In the genomic region with DNA sequence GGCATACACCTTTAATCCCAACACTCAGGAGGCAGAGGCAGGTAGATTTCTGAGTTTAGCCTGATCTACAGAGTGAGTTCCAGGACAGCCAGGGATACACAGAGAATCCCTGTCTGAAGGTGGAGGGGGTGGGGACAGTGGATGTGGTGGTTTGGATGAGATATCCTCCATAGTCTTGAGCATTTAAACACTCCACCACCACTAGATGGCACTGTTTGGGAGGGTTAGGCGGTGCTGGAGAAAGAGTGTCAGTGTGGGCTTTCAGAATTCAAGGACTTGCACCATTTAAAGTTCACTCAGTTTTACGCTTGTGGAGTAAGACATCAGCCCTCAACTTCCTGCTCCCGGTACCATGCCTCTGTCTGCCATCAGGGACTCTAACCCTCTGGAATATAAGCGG, we compare ENCODE assay signal across 17 mouse cellular contexts. TPM values are rescaled to one million over a fixed set of nuclear protein-coding genes. Genes with fewer than 3 reads are reported as not detected.
DNase-seq lines count a peak whose midpoint lies in the region; ATAC-seq and TF ChIP-seq lines count a peak whose summit lies in the region.
"Had no signal": no experiment of that assay in that cellular context is flagged by ENCODE, and none has a peak within 500 bp of the region (broad histone marks: within the 10 kb centered on the region; RNA-seq: fewer than 3 reads in every experiment).

No protein-coding gene starts in this region.

- H3K9me3 ChIP-seq in heart, postnatal 0 days (replicated peaks; ENCODE audit: control insufficient read depth, low read length), result 0 out of 2 replicates have a peak, but pooled peaks cover 4% of the 10 kb centered on the region
- no peaks in the 10 kb centered on the region for H3K9me3 ChIP-seq in lung, embryonic 14.5 days (ENCODE audit: low read depth, low read length)
- H3K9me3 ChIP-seq in MEL (replicated peaks; ENCODE audit: insufficient read depth, low read length), result no peaks in the 10 kb centered on the region
- no peaks in the 10 kb centered on the region for H3K9me3 ChIP-seq in midbrain, embryonic 15.5 days
- H3K9me3 ChIP-seq in heart, embryonic 11.5 days (replicated peaks; ENCODE audit: control insufficient read depth, low read length), result 0 out of 2 replicates have a peak, but pooled peaks cover 3% of the 10 kb centered on the region
- H3K9me3 ChIP-seq: limb, embryonic 15.5 days; neural tube, embryonic 15.5 days had no signal

- no peak overlapping the region for H3K9ac ChIP-seq in heart, postnatal 0 days (replicated peaks; ENCODE audit: low read depth, low read length)
- H3K9ac ChIP-seq in lung, embryonic 14.5 days, result no peak overlapping the region
- no peak overlapping the region for H3K9ac ChIP-seq in MEL (ENCODE audit: control insufficient read depth, low read depth, low read length, poor library complexity, severe bottlenecking)
- H3K9ac ChIP-seq in midbrain, embryonic 15.5 days, result no peak overlapping the region
- H3K9ac ChIP-seq in heart, embryonic 11.5 days (ENCODE audit: low read depth, low read length), result no peak overlapping the region
- H3K9ac ChIP-seq: embryonic facial prominence, embryonic 13.5 days; limb, embryonic 15.5 days; neural tube, embryonic 15.5 days had no signal

- no peak for DNase-seq in heart, postnatal 0 days (ENCODE audit: low spot score)
- DNase-seq in heart, adult 8-10 months (ENCODE audit: low spot score), result no peak
- DNase-seq in lung, embryonic 14.5 days, result no peak
- no peak for DNase-seq in lung, postnatal 14 days
- DNase-seq in MEL (ENCODE audit: low read depth, low spot score), result peak; percentile 64
- peak; percentile 45 for DNase-seq in splenic B cell, adult 2 months (ENCODE audit: low read depth, low spot score)
- DNase-seq: cerebellum, adult 11 months; heart, adult 18-20 months; kidney, postnatal 36 days; retina, postnatal 1 day had no signal

- no peak overlapping the region for H3K4me2 ChIP-seq in heart, postnatal 0 days (ENCODE audit: low read depth, low read length)
- no peak overlapping the region for H3K4me2 ChIP-seq in lung, embryonic 14.5 days
- H3K4me2 ChIP-seq in midbrain, embryonic 15.5 days, result no peak overlapping the region
- no peak overlapping the region for H3K4me2 ChIP-seq in heart, embryonic 11.5 days
- H3K4me2 ChIP-seq: embryonic facial prominence, embryonic 13.5 days; limb, embryonic 15.5 days; neural tube, embryonic 15.5 days had no signal

- no peaks in the 10 kb centered on the region for H3K27me3 ChIP-seq in heart, postnatal 0 days (ENCODE audit: control insufficient read depth, insufficient read depth, low read length)
- H3K27me3 ChIP-seq in lung, embryonic 14.5 days (ENCODE audit: insufficient read depth, low read length), result no peaks in the 10 kb centered on the region
- H3K27me3 ChIP-seq in MEL (ENCODE audit: control insufficient read depth in 1 of 2, insufficient read depth in 2 of 2, low read length in 2 of 2), result no peaks in the 10 kb centered on the region
- no peaks in the 10 kb centered on the region; the same call in 1 of the 2 replicates for H3K27me3 ChIP-seq in splenic B cell, adult 2 months (ENCODE audit: control insufficient read depth, insufficient read depth, low read length, poor library complexity, severe bottlenecking)
- no peaks in the 10 kb centered on the region for H3K27me3 ChIP-seq in midbrain, embryonic 15.5 days (replicated peaks)
- H3K27me3 ChIP-seq in heart, embryonic 11.5 days (ENCODE audit: control insufficient read depth, insufficient read depth, low read length), result no peaks in the 10 kb centered on the region
- H3K27me3 ChIP-seq: embryonic facial prominence, embryonic 13.5 days; limb, embryonic 15.5 days; neural tube, embryonic 15.5 days had no signal

- no peak overlapping the region for H3K27ac ChIP-seq in heart, postnatal 0 days (ENCODE audit: low read depth)
- no peak overlapping the region for H3K27ac ChIP-seq in lung, embryonic 14.5 days (ENCODE audit: low read depth)
- no peak overlapping the region for H3K27ac ChIP-seq in MEL (ENCODE audit: control insufficient read depth, low read depth, low read length)
- no peak overlapping the region for H3K27ac ChIP-seq in midbrain, embryonic 15.5 days
- no peak overlapping the region for H3K27ac ChIP-seq in heart, embryonic 11.5 days (ENCODE audit: low read depth, low read length)
- H3K27ac ChIP-seq: embryonic facial prominence, embryonic 13.5 days; forebrain, embryonic 10.5 days; limb, embryonic 15.5 days; neural tube, embryonic 15.5 days had no signal

- H3K4me3 ChIP-seq in heart, postnatal 0 days (ENCODE audit: low read depth, low read length), result no peak overlapping the region
- H3K4me3 ChIP-seq in lung, embryonic 14.5 days (ENCODE audit: low read depth, low read length), result no peak overlapping the region
- H3K4me3 ChIP-seq in MEL (ENCODE audit: control insufficient read depth in 1 of 2, insufficient read depth in 1 of 2, low read depth in 2 of 2, low read length in 2 of 2), result no peak overlapping the region
- no peak overlapping the region for H3K4me3 ChIP-seq in midbrain, embryonic 15.5 days
- H3K4me3 ChIP-seq in heart, embryonic 11.5 days (ENCODE audit: low read depth, low read length), result no peak overlapping the region
- H3K4me3 ChIP-seq: embryonic facial prominence, embryonic 13.5 days; forebrain, embryonic 10.5 days; limb, embryonic 15.5 days; neural tube, embryonic 15.5 days had no signal

- no peak for TF ChIP-seq POLR2A in MEL (IDR thresholded peaks at IDR 0.05; ENCODE audit: control insufficient read depth in 1 of 2, insufficient read depth in 1 of 2, low read depth in 1 of 2, low read length in 2 of 2, poor library complexity in 1 of 2)

- peak; percentile 19; the same call in 1 of the 2 replicates for TF ChIP-seq CTCF in heart, postnatal 0 days (IDR thresholded peaks at IDR 0.05; ENCODE audit: low read depth)
- peak; percentile 38 for TF ChIP-seq CTCF in lung, embryonic 14.5 days (IDR thresholded peaks at IDR 0.05; ENCODE audit: low read depth)
- peak; percentile 48 to 62 (median 53) for TF ChIP-seq CTCF in MEL (IDR thresholded peaks at IDR 0.05 in 2 of 3, conservative IDR thresholded peaks at IDR 0.05 in 1 of 3; ENCODE audit: control insufficient read depth in 1 of 3, insufficient read depth in 1 of 3, low read depth in 2 of 3, low read length in 3 of 3, poor library complexity in 1 of 3, severe bottlenecking in 1 of 3)

- TF ChIP-seq EP300 in heart, postnatal 0 days (IDR thresholded peaks at IDR 0.05; ENCODE audit: low read depth), result no peak
- TF ChIP-seq EP300 in MEL (IDR thresholded peaks at IDR 0.05; ENCODE audit: low read depth in 1 of 2, low read length in 2 of 2), result no peak

- peak; percentile 37 for TF ChIP-seq RAD21 in MEL (IDR thresholded peaks at IDR 0.05; ENCODE audit: low read depth, low read length)

- WGBS in heart, postnatal 0 days, result 84% methylated on average over 4 of the region's 4 CpGs
- 87% methylated on average over 4 of the region's 4 CpGs for WGBS in lung, embryonic 14.5 days
- 91% methylated on average over 4 of the region's 4 CpGs for whole genome bisulfite sequencing in midbrain, embryonic 15.5 days
- WGBS in heart, embryonic 11.5 days (ENCODE audit: insufficient replicate concordance), result 88% methylated on average over 4 of the region's 4 CpGs

- H3K79me2 ChIP-seq in MEL (ENCODE audit: control insufficient read depth, insufficient read depth, low read length, poor library complexity), result peaks cover 8% of the 10 kb centered on the region; the same call in 1 of the 2 replicates

- H3K36me3 ChIP-seq in heart, postnatal 0 days (replicated peaks; ENCODE audit: control insufficient read depth, insufficient read depth, low read length), result no peaks in the 10 kb centered on the region
- H3K36me3 ChIP-seq in lung, embryonic 14.5 days (ENCODE audit: insufficient read depth), result no peaks in the 10 kb centered on the region
- peaks cover 0 to 16% of the 10 kb centered on the region in 2 experiments; a peak in 2 of 4 replicates for H3K36me3 ChIP-seq in MEL (ENCODE audit: control insufficient read depth in 1 of 2, insufficient read depth in 2 of 2, low read length in 2 of 2)
- no peaks in the 10 kb centered on the region for H3K36me3 ChIP-seq in splenic B cell, adult 2 months (ENCODE audit: control insufficient read depth, insufficient read depth, low read length, poor library complexity, severe bottlenecking)
- no peaks in the 10 kb centered on the region for H3K36me3 ChIP-seq in midbrain, embryonic 15.5 days (replicated peaks)
- H3K36me3 ChIP-seq in heart, embryonic 11.5 days (ENCODE audit: control insufficient read depth, insufficient read depth, low read length), result no peaks in the 10 kb centered on the region
- H3K36me3 ChIP-seq: embryonic facial prominence, embryonic 13.5 days; forebrain, embryonic 10.5 days; limb, embryonic 15.5 days; neural tube, embryonic 15.5 days had no signal

- ATAC-seq in heart, postnatal 0 days (ENCODE audit: insufficient read depth, low read depth), result no peak
- ATAC-seq in lung, embryonic 14.5 days (ENCODE audit: insufficient read depth), result no peak
- ATAC-seq in midbrain, embryonic 15.5 days (replicated peaks), result no peak
- ATAC-seq in heart, embryonic 11.5 days (replicated peaks; ENCODE audit: insufficient number of reproducible peaks, low FRiP score, low TSS enrichment), result no peak
- ATAC-seq: inflammation-experienced regulatory T-cells, adult 6 months had no signal

- peaks cover 8% of the 10 kb centered on the region; the same call in 1 of the 2 replicates for H3K4me1 ChIP-seq in heart, postnatal 0 days (ENCODE audit: control insufficient read depth, insufficient read depth)
- no peaks in the 10 kb centered on the region for H3K4me1 ChIP-seq in lung, embryonic 14.5 days (ENCODE audit: insufficient read depth)
- H3K4me1 ChIP-seq in MEL (ENCODE audit: control insufficient read depth in 1 of 2, insufficient read depth in 2 of 2, low read length in 2 of 2), result peaks cover 18 to 19% of the 10 kb centered on the region in 2 experiments
- peaks cover 9% of the 10 kb centered on the region for H3K4me1 ChIP-seq in midbrain, embryonic 15.5 days
- H3K4me1 ChIP-seq in heart, embryonic 11.5 days (ENCODE audit: control insufficient read depth, insufficient read depth, low read length), result no peaks in the 10 kb centered on the region; the same call in 1 of the 2 replicates

RNA-seq across cellular contexts. Expression of a gene that starts 4.0 kb away (rescaled TPM):
- total RNA-seq in heart, postnatal 0 days (2014; rRNA removed; ENCODE audit: low replicate concordance), result 11.1 and 13.2 TPM in 2 replicates
- 2.4 and 2.7 TPM in 2 replicates for polyA plus RNA-seq in heart, postnatal 0 days (2015; fragmentation: Nextera tagmentation; extraction: Ambion mirVana)
- total RNA-seq in heart, adult 8-10 months (2022), result 1 to 10 TPM; 1.6 to 2.6 (median 2.0) TPM
- polyA plus RNA-seq in lung, embryonic 14.5 days (2014; fragmentation: Nextera tagmentation; extraction: Ambion mirVana), result 39.2 and 40.9 TPM in 2 replicates
- 47.5 and 53.9 TPM in 2 replicates for total RNA-seq in MEL (2012; rRNA removed)
- 10 to 100 TPM in 1 of 2 experiments, not detected in 1; 67.9 TPM for polyA plus RNA-seq in MEL (2012; ENCODE audit: insufficient read depth in 1 of 2, insufficient read length in 2 of 2, low read depth in 1 of 2, low replicate concordance in 2 of 2, missing spikeins in 1 of 2)
- polyA plus RNA-seq in midbrain, embryonic 15.5 days (2015; fragmentation: Nextera tagmentation; extraction: Ambion mirVana), result 5.2 and 6.2 TPM in 2 replicates
- 20.8 and 22.8 TPM in 2 replicates for polyA plus RNA-seq in heart, embryonic 11.5 days (2014; fragmentation: Nextera tagmentation; extraction: Ambion mirVana)

RNA-seq across cellular contexts. Expression of a gene that starts 23.9 kb away (rescaled TPM):
- 2.1 and 5.9 TPM in 2 replicates for total RNA-seq in heart, postnatal 0 days (2014; rRNA removed; ENCODE audit: low replicate concordance)
- 3.4 and 5.2 TPM in 2 replicates for polyA plus RNA-seq in heart, postnatal 0 days (2015; fragmentation: Nextera tagmentation; extraction: Ambion mirVana)
- 1 to 10 TPM; 1.9 to 4.5 (median 3.4) TPM for total RNA-seq in heart, adult 8-10 months (2022)
- 4.4 and 4.5 TPM in 2 replicates for polyA plus RNA-seq in lung, embryonic 14.5 days (2014; fragmentation: Nextera tagmentation; extraction: Ambion mirVana)
- 26.7 and 36.0 TPM in 2 replicates for total RNA-seq in MEL (2012; rRNA removed)
- polyA plus RNA-seq in MEL (2012; ENCODE audit: insufficient read depth in 1 of 2, insufficient read length in 2 of 2, low read depth in 1 of 2, low replicate concordance in 2 of 2, missing spikeins in 1 of 2), result 10 to 100 TPM in 1 of 2 experiments, not detected in 1; 31.5 TPM
- 30.1 and 30.9 TPM in 2 replicates for polyA plus RNA-seq in midbrain, embryonic 15.5 days (2015; fragmentation: Nextera tagmentation; extraction: Ambion mirVana)
- polyA plus RNA-seq in heart, embryonic 11.5 days (2014; fragmentation: Nextera tagmentation; extraction: Ambion mirVana), result 3.5 and 3.6 TPM in 2 replicates

RNA-seq across cellular contexts. Expression of a gene that starts 42.1 kb away (rescaled TPM):
- 5.6 and 8.7 TPM in 2 replicates for total RNA-seq in heart, postnatal 0 days (2014; rRNA removed; ENCODE audit: low replicate concordance)
- 1.4 and 1.9 TPM in 2 replicates for polyA plus RNA-seq in heart, postnatal 0 days (2015; fragmentation: Nextera tagmentation; extraction: Ambion mirVana)
- total RNA-seq in heart, adult 8-10 months (2022), result 1 to 10 TPM; 2.2 to 4.6 (median 2.5) TPM
- polyA plus RNA-seq in lung, embryonic 14.5 days (2014; fragmentation: Nextera tagmentation; extraction: Ambion mirVana), result 2.4 and 2.6 TPM in 2 replicates
- total RNA-seq in MEL (2012; rRNA removed), result 55.6 and 58.2 TPM in 2 replicates
- polyA plus RNA-seq in MEL (2012; ENCODE audit: insufficient read depth in 1 of 2, insufficient read length in 2 of 2, low read depth in 1 of 2, low replicate concordance in 2 of 2, missing spikeins in 1 of 2), result 100 to 1,000 TPM in 1 of 2 experiments, not detected in 1; 110 TPM
- 9.5 and 9.7 TPM in 2 replicates for polyA plus RNA-seq in midbrain, embryonic 15.5 days (2015; fragmentation: Nextera tagmentation; extraction: Ambion mirVana)
- 1.1 and 2.2 TPM in 2 replicates for polyA plus RNA-seq in heart, embryonic 11.5 days (2014; fragmentation: Nextera tagmentation; extraction: Ambion mirVana)

Comparison
In these comparisons a context has a peak if more than half of its experiments do, and no peak if none do; other contexts are left out.
1. DNase-seq: peak in MEL (single experiment) and splenic B cell, adult 2 months (single experiment); none in heart, postnatal 0 days (single experiment), heart, adult 8-10 months (single experiment), lung, embryonic 14.5 days (single experiment) and lung, postnatal 14 days (single experiment).
2. Peak in every context shown above with its lines, with median percentiles within 50 percentile points of each other: CTCF ChIP-seq.